Mouse (Mus musculus): ENCODE data around the gene Pcyt1a. TPM values are rescaled to one million over a fixed set of nuclear protein-coding genes. Genes with fewer than 3 reads are reported as not detected.

Gene Pcyt1a
- polyA plus RNA-seq, 1 experiment from 2014 or later = 41.7 TPM

- H3K4me1 ChIP-seq = no peaks in the 10 kb centered on the region
- peaks cover 50% of the 10 kb centered on the region for H3K36me3 ChIP-seq (replicated peaks)
- no peak overlapping the region for H3K4me3 ChIP-seq
- H3K27me3 ChIP-seq (ENCODE audit: poor library complexity, severe bottlenecking) = no peaks in the 10 kb centered on the region
- 98% methylated on average over 16 of the region's 16 CpGs for whole genome bisulfite sequencing
- H3K27ac ChIP-seq = no peak overlapping the region
- DNase-seq (ENCODE audit: extremely low spot score, low spot score) = no peak
- no peaks in the 10 kb centered on the region for H3K9me3 ChIP-seq
Observed at GRCm38 (mm10) chr16:32462950-32463349, 32.2 kb downstream of the Pcyt1a start.

GRCm38 (mm10) chr16:32463426-32463825 lies 32.7 kb downstream of the Pcyt1a start:
- 89% methylated on average over 2 of the region's 2 CpGs for WGBS
- Histone ChIP-seq H3K27ac (no peak overlapping the region), H3K4me3 (no peak overlapping the region), H3K36me3 (replicated peaks) (peaks cover 55% of the 10 kb centered on the region), H3K4me1 (no peaks in the 10 kb centered on the region), H3K27me3 (ENCODE audit: poor library complexity, severe bottlenecking) (no peaks in the 10 kb centered on the region), H3K9me3 (no peaks in the 10 kb centered on the region)
- DNase-seq (ENCODE audit: extremely low spot score, low spot score) = no peak

GRCm38 (mm10) chr16:32464908-32465307 lies 34.2 kb downstream of the Pcyt1a start:
- Histone ChIP-seq H3K36me3 (replicated peaks) (peaks cover 61% of the 10 kb centered on the region), H3K27ac (no peak overlapping the region), H3K4me3 (no peak overlapping the region), H3K27me3 (ENCODE audit: poor library complexity, severe bottlenecking) (no peaks in the 10 kb centered on the region), H3K9me3 (no peaks in the 10 kb centered on the region), H3K4me1 (no peaks in the 10 kb centered on the region)
- 0% methylated on average over 1 of the region's 1 CpGs for WGBS
- no peak for DNase-seq (ENCODE audit: extremely low spot score, low spot score)

- no peaks in the 10 kb centered on the region for H3K9me3 ChIP-seq
- no peak overlapping the region for H3K27ac ChIP-seq
- H3K4me3 ChIP-seq = no peak overlapping the region
- no peaks in the 10 kb centered on the region for H3K27me3 ChIP-seq (ENCODE audit: poor library complexity, severe bottlenecking)
- peaks cover 82% of the 10 kb centered on the region for H3K36me3 ChIP-seq (replicated peaks)
- DNase-seq (ENCODE audit: extremely low spot score, low spot score) = no peak
- WGBS = 82% methylated on average over 3 of the region's 3 CpGs
- peaks cover 9% of the 10 kb centered on the region for H3K4me1 ChIP-seq
Observed at GRCm38 (mm10) chr16:32468488-32468887, 37.8 kb downstream of the Pcyt1a start.

GRCm38 (mm10) chr16:32469404-32470105 lies 38.8 kb downstream of the Pcyt1a start:
- DNase-seq (ENCODE audit: extremely low spot score, low spot score) = no peak
- 84% methylated on average over 5 of the region's 5 CpGs for WGBS
- H3K9me3 ChIP-seq = no peaks in the 10 kb centered on the region

GRCm38 (mm10) chr16:32472276-32473015 lies 41.7 kb downstream of the Pcyt1a start:
- no peak overlapping the region for H3K4me3 ChIP-seq
- no peaks in the 10 kb centered on the region for H3K9me3 ChIP-seq
- no peak for DNase-seq (ENCODE audit: extremely low spot score, low spot score)
- peaks cover 9% of the 10 kb centered on the region for H3K4me1 ChIP-seq
- 80% methylated on average over 7 of the region's 7 CpGs for WGBS
- peaks cover 58% of the 10 kb centered on the region for H3K36me3 ChIP-seq (replicated peaks)
- H3K27me3 ChIP-seq (ENCODE audit: poor library complexity, severe bottlenecking) = no peaks in the 10 kb centered on the region
- H3K27ac ChIP-seq = no peak overlapping the region

More at GRCm38 (mm10) chr16:32469404-32470105, 38.8 kb downstream of the Pcyt1a start:
- Histone ChIP-seq H3K36me3 (replicated peaks) (peaks cover 73% of the 10 kb centered on the region), H3K27me3 (ENCODE audit: poor library complexity, severe bottlenecking) (no peaks in the 10 kb centered on the region), H3K27ac (no peak overlapping the region), H3K4me3 (no peak overlapping the region), H3K4me1 (peaks cover 9% of the 10 kb centered on the region)

GRCm38 (mm10) chr16:32477315-32477714 lies 46.6 kb downstream of the Pcyt1a start:
- H3K4me1 ChIP-seq = peaks cover 4% of the 10 kb centered on the region; the same call in 1 of the 2 replicates
- no peaks in the 10 kb centered on the region for H3K9me3 ChIP-seq
- no peaks in the 10 kb centered on the region for H3K27me3 ChIP-seq (ENCODE audit: poor library complexity, severe bottlenecking)
- whole genome bisulfite sequencing = 93% methylated on average over 6 of the region's 6 CpGs
- DNase-seq (ENCODE audit: extremely low spot score, low spot score) = no peak
- H3K4me3 ChIP-seq = no peak overlapping the region
- no peak overlapping the region for H3K27ac ChIP-seq
- H3K36me3 ChIP-seq (replicated peaks) = peaks cover 13% of the 10 kb centered on the region

- Histone ChIP-seq H3K4me3 (no peak overlapping the region), H3K9me3 (no peaks in the 10 kb centered on the region), H3K4me1 (peaks cover 9% of the 10 kb centered on the region), H3K27ac (no peak overlapping the region), H3K36me3 (replicated peaks) (no peaks in the 10 kb centered on the region; the same call in 1 of the 2 replicates), H3K27me3 (ENCODE audit: poor library complexity, severe bottlenecking) (no peaks in the 10 kb centered on the region)
- no peak for DNase-seq (ENCODE audit: extremely low spot score, low spot score)
- 65% methylated on average over 2 of the region's 2 CpGs for WGBS
Observed at GRCm38 (mm10) chr16:32479415-32479814, 48.7 kb downstream of the Pcyt1a start.

- WGBS = 55% methylated on average over 7 of the region's 7 CpGs
- H3K27me3 ChIP-seq (ENCODE audit: poor library complexity, severe bottlenecking) = no peaks in the 10 kb centered on the region
- peaks cover 21% of the 10 kb centered on the region for H3K4me1 ChIP-seq
- no peaks in the 10 kb centered on the region for H3K36me3 ChIP-seq (replicated peaks)
- no peaks in the 10 kb centered on the region for H3K9me3 ChIP-seq
- H3K27ac ChIP-seq = no peak overlapping the region
- H3K4me3 ChIP-seq = no peak overlapping the region
- no peak for DNase-seq (ENCODE audit: extremely low spot score, low spot score)
Observed at GRCm38 (mm10) chr16:32484431-32484871, 53.7 kb downstream of the Pcyt1a start.

GRCm38 (mm10) chr16:32485209-32485608 lies 54.5 kb downstream of the Pcyt1a start:
- Histone ChIP-seq H3K27ac (no peak overlapping the region), H3K4me1 (peaks cover 21% of the 10 kb centered on the region), H3K36me3 (replicated peaks) (no peaks in the 10 kb centered on the region), H3K4me3 (no peak overlapping the region), H3K27me3 (ENCODE audit: poor library complexity, severe bottlenecking) (no peaks in the 10 kb centered on the region), H3K9me3 (no peaks in the 10 kb centered on the region)
- DNase-seq (ENCODE audit: extremely low spot score, low spot score) = no peak
- WGBS = 87% methylated on average over 2 of the region's 2 CpGs

- WGBS = 81% methylated on average over 6 of the region's 6 CpGs
- H3K27ac ChIP-seq = no peak overlapping the region
Observed at GRCm38 (mm10) chr16:32486046-32486445, 55.3 kb downstream of the Pcyt1a start.

GRCm38 (mm10) chr16:32487234-32488111 lies 56.8 kb downstream of the Pcyt1a start, which contains the start of gene Slc51a:
Gene Slc51a, minus strand, starts transcription at chr16:32487879.
- peaks cover 21% of the 10 kb centered on the region for H3K4me1 ChIP-seq
- no peaks in the 10 kb centered on the region for H3K9me3 ChIP-seq
- H3K27ac ChIP-seq = no peak within 1 kb of the TSS
- H3K27me3 ChIP-seq (ENCODE audit: poor library complexity, severe bottlenecking) = no peaks in the 10 kb centered on the region
- WGBS = 69% methylated on average over 15 of the region's 15 CpGs
- no peaks in the 10 kb centered on the region for H3K36me3 ChIP-seq (replicated peaks)
- DNase-seq (ENCODE audit: extremely low spot score, low spot score) = no peak
- H3K4me3 ChIP-seq = no peak within 1 kb of the TSS

More at GRCm38 (mm10) chr16:32486046-32486445, 55.3 kb downstream of the Pcyt1a start:
- Histone ChIP-seq H3K36me3 (replicated peaks) (no peaks in the 10 kb centered on the region), H3K4me1 (peaks cover 21% of the 10 kb centered on the region), H3K9me3 (no peaks in the 10 kb centered on the region), H3K27me3 (ENCODE audit: poor library complexity, severe bottlenecking) (no peaks in the 10 kb centered on the region), H3K4me3 (no peak overlapping the region)
- DNase-seq (ENCODE audit: extremely low spot score, low spot score) = no peak
